Mouse (Mus musculus) erythroid progenitor cell, adult 5-6 weeks (primary cell): Measurements from ENCODE around the gene Gm42906. TPM values are rescaled to one million over a fixed set of nuclear protein-coding genes. Genes with fewer than 3 reads are reported as not detected.

ENCODE experiments used
- ATAC-seq: replicated peaks from 2 replicates; pipeline ENCODE4 v1.8.0; 2016; ENCODE audit warnings: moderate number of reproducible peaks, mild to moderate bottlenecking, moderate TSS enrichment, inconsistent platforms; ENCODE audit not compliant: poor library complexity, low FRiP score, severe bottlenecking
- total RNA-seq, 2 experiments: library from RNA; stranded (forward) in 1 of 2; stranded (reverse) in 1 of 2; fragments of 150-400 nt in 1 of 2; fragments of 186-747, 209-891 nt in 1 of 2; gene quantifications; 2 replicates each; pipeline versions ENCODE4 v1.2.3 to v1.2.4; 2015 to 2017; ENCODE audit warnings: low replicate concordance in 2 of 2

Gene Gm42906
- total RNA-seq, 2 experiments from 2014 or later: not detected

GRCm38 (mm10) chr5:151170168-151170750, 257.7 kb downstream of the Gm42906 start:
- no peak for ATAC-seq

GRCm38 (mm10) chr5:151168191-151168590, 259.8 kb downstream of the Gm42906 start:
- no peak for ATAC-seq

DNA sequence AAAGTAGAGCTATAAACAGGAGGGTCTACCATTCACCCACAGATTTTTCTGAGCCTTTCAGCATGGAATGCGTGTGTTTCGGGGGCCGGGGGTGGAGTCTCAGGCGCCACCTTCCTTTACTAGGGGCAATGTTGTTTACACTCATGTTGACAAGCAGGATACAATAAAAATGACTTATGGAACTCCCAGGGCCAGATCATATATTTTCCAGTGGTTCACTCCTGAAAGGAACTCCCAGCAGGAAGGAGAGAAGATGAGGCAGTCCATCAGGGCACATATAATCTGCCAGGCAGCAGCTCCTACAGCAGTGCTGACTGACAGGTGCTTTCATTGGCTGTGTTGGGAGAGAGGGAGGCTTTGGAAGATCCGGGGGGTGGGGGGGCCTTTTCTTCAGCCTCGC, 260.3 kb downstream of the Gm42906 start:
- no peak for ATAC-seq

DNA sequence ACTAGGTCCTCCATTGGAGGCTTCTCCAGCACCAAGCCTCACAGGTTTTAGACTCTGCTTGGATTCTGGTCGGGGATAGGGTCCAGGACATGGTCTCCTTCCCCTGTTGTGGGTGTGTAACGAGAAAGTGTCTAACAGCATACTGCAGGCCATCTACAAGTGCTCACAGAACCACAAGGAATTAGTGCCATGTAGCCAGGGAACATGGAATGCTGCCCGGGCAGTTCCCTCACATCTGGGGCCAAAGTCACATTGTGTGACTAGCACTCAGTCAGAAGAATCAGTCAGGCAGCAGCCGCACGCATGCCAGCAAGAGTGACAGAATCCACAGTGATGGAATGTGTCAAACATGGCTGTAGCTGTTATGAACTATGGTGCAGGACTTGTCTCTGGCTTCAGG, 261.7 kb downstream of the Gm42906 start:
- ATAC-seq: no peak

DNA sequence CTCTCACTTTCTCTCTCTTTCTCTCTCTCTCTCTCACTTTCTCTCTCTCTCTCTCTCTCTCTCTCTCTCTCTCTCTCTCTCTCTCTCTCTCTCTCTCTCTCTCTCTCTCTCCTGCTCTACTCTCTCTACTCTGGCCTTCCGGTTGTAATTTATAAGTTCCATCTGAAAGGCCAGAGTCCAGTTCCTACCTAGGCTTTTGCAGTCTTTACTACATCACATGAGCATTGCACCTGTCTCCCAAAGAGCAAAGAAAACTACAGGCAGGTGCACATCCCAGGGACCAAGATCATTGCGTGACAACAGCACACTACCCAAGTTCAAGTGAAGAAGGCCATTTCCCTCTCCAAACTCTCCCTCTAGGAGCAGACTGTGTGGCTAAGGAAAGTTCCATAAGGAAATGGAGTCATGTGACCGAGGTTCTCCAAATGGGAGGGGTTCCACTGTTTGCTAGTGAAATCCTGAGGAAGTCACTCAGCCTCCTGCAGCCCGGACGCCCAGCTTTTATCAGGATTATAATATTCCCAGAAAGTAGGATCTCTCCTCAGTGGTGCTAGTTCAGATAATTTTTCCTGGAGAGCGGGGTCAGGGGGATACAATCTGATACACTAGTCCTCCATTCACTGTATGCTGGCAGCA, 262.5 kb downstream of the Gm42906 start:
- no peak for ATAC-seq

DNA sequence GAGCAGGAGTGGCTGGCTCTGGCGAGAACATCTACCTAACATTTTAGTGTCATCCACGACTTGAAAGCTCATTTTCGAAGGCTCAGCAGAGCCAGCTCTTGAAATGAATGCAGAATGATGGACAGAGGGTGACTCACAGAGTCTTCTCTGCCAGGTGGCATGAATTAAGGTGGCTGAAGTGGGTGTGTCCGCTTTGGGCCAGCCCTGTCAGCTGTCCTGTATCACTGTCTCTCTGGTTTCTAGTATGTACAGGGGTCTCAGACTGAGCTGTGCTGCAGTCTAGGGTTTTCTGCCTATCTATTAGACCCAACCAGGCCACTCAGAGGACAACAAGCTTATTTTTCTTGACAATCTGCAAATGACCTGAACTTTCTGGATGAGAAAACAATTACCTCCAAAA, 263.1 kb downstream of the Gm42906 start:
- ATAC-seq: no peak

DNA sequence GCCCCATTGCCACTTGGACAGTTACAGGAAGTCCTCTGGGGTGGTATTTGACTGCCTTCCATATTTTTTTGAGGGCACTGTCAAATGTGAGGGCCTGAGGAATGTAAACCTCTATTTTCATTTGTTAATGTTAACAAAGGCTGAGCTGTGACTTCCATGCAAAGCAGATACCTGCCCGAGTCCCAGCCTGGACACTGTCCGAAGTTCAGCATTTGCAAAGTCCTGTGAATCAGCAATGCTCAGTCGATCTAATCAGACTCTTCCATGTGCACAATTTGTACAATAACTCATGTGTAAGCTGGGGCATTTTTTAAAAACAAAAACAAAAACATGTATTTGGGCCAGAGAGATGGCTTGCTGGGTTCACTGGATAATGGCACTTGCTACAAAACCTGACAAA, 265.3 kb downstream of the Gm42906 start:
- ATAC-seq: no peak

GRCm38 (mm10) chr5:151155247-151155646, 272.7 kb downstream of the Gm42906 start:
- no peak for ATAC-seq

DNA sequence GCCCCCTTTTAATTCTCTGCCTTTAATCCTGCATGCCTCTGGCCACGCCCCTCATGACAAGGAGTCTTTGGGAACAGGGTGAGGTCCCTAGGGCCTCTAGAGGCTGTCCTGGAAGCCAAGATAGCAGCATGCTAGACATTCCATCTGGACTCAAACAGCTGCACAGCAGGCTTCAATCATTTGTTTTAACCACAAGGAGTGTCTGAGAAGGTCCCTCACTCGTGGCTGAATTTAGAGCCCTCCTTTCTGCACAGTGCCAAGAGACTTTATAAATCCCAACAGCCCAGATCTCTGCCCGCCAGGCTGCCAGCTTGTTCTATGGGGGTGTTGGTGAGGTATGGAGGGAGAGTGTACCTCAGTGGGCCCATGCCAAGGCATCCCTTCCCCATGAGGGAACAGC, 273.2 kb downstream of the Gm42906 start:
- ATAC-seq: no peak

DNA sequence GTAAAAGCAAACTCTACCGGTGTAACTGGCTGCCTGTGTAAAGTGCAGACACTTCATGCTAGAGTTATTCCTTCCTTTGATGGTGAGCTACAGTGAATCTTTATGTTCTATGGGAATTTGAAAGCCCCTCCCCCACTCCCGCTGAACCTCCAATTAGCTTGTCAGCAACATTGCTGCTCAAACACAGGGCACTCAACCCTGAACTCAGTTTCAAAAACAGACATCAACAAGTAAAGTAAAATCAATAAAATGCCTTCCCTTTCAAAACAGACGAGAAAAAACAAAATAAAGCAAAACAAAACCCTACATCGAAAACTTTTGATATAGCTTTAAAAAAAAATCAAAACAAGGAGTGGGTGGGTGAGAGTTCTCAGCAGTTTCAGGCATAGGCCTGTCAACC, 273.9 kb downstream of the Gm42906 start:
- ATAC-seq: no peak

GRCm38 (mm10) chr5:151151549-151151948, 276.4 kb downstream of the Gm42906 start:
- no peak for ATAC-seq

DNA sequence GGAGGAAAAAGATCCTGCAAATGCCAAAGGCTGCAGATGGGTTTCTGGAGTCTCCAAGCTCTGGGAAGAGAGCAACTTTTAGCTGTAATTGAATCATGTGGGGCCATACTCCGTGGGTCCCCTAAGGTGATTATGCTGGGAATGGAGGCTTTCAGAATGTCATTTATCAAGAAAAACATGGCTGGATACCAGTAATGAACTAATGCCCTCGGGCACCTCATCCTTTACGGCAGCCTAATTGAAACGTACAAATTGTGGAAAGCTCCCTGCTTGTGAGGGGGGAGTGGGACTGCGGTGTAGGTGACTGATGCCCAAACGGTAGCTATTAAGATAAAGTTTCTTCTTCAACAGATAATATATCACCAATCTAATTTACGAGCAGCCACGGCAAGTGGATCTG, 278.5 kb downstream of the Gm42906 start:
- ATAC-seq: no peak

DNA sequence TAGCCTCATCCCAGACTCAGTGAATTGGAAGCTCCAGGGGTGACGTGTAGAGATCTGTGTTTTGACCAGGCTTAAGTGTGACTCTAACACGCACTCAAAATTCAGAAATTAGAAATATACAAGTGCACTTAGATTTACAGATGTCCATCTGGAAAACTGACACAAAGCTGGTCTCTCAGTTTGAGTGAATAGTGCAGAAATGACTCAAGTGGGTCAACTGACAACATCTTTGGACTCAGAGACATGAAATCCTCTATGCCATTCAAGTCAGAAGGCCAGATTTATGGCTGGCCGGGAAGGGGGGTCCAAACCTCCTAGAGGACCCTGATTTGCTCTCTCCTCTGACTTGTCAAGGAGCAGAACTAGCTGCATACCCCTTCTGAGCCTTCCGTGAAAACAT, 279.9 kb downstream of the Gm42906 start:
- no peak for ATAC-seq

- ATAC-seq: no peak
These were observed 282.2 kb downstream of the Gm42906 start for GRCm38 (mm10) chr5:151145807-151146206.

DNA sequence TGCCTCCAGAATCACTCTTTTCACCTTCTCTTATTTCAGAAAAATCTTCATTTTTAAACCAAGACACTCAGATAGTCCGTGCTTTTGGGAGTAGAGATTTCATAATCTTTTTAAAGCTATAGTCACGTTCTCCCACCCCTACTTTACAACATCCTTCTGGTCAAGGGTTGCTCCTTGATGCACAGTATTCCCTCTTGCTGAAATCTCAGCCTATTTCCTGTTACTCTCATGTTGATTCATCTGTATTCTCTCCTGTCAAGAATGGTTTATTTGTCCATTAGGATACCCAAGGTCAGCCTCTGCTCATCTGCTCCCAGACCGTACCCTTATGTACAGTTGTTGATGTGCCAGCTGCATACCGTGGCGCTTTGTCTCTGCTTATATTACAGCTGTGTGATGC, 284.0 kb downstream of the Gm42906 start:
- ATAC-seq: no peak

- ATAC-seq: no peak
These were observed 285.0 kb downstream of the Gm42906 start for GRCm38 (mm10) chr5:151142671-151143601.

GRCm38 (mm10) chr5:151142241-151142640, 285.7 kb downstream of the Gm42906 start:
- no peak for ATAC-seq

GRCm38 (mm10) chr5:151137901-151138300, 290.1 kb downstream of the Gm42906 start:
- ATAC-seq: no peak

- ATAC-seq: no peak
These were observed 290.7 kb downstream of the Gm42906 start for GRCm38 (mm10) chr5:151137311-151137710.

DNA sequence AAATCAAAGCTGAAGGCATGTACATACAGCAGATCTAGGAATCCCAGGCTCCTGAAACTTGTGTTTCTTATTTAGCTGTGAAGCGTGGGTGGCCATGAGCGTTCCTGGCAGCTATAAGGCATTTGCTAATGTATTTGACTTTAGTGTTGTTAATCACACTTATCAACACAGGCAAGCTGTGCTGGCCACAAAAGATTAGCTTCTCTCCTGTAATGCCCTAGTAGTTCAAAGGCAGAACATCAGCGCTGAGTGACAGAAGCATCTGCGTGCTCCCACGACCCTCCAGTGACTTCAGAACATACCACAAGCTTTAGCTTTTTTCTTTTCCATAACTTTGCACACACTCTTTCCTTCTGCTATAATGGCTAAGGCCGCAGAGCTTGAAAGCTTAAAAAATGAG, 292.0 kb downstream of the Gm42906 start:
- no peak for ATAC-seq
